Mouse (Mus musculus) CD4-positive naive resting alpha-beta T cell, adult 57 days (primary cell): ENCODE measurements around the gene Rab35. TPM values are rescaled to one million over a fixed set of nuclear protein-coding genes. Genes with fewer than 3 reads are reported as not detected.

Experiments used
- total RNA-seq: library from RNA; stranded (reverse); gene quantifications from one replicate; pipeline ENCODE4 v1.2.4, GENCODE M21; 2023

Rab35 gene
- 72.9 TPM for total RNA-seq

GRCm38 (mm10) chr5:115631505-115632357 is at the start of gene Rab35:
Rab35 (plus strand) TSS chr5:115631908.

Other genes with a start within 250 kb of the Rab35 start
- gene Msi1, start 202.3 kb upstream of the Rab35 start, total RNA-seq: not detected
- not detected for gene Pla2g1b, start 165.6 kb upstream of the Rab35 start, total RNA-seq
- gene Sirt4, start 147.2 kb upstream of the Rab35 start, total RNA-seq: 11.7 TPM
- 58.9 TPM for gene Pxn, start 125.2 kb upstream of the Rab35 start, total RNA-seq
- gene Rplp0, start 72.4 kb upstream of the Rab35 start, total RNA-seq: 2,629 TPM
- gene Gcn1l1, start 66.7 kb upstream of the Rab35 start, total RNA-seq: 113 TPM
- 108 TPM for gene Bicdl1, start 99.7 kb downstream of the Rab35 start, total RNA-seq
- 2.7 TPM for gene Cit, start 213.4 kb downstream of the Rab35 start, total RNA-seq